Mouse (Mus musculus): ENCODE data around the gene Pqbp1.
"Not testable (repeated sequence)": the region's sequence is repeated elsewhere in the genome, so short reads cannot be mapped to it uniquely, and the experiment has no call there.

Gene Pqbp1

DNA sequence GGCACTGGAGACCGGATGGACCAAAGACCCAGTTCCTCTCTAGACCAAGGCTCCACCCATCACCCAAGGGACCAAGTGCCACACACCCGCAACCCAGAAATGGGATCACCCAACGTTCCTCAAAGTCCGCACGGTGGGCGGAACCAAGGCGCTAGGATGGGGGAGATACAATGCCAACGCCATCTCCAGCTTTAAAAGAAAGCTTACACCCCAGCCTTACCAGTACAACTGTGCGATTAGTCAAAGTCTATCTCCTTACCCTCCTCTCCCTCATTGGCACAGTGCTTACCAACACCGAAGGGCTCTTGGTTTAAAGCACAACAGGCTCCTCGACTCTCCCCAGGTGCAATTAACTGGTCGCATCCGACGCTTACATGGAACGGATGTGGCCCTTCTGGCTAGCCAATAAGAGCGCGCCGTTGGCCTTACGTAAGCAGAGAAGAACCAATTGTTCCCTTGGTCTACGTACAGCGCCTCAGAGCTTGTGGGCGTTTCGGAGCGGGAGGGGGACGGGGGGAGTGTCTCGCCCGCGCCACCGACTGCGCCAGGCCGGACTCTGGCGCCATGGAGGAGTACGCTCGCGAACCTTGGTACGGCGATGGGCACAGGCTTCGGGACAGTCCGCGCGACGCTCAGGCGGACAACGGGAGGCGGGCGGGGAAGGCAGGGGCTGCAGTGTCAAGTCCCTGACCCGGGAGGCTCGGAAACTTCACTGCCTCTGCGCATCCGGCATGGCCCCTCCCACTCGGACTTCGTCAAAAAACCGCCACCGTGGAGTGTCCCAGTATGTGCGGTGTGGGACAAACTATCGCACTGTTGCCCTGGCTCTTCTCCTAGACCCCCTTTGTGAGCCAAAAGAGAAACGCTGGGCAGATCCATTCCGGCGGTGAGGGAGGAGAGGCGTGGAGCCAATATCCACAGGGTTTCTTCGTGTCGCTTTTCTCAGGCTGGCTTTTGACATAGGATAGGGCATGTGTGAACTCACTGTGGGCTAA lies at the start of gene Pqbp1, which contains the start of gene Timm17b:
Pqbp1 (minus strand) TSS at position 390 of the 995 bp plus-strand sequence.
Timm17b (plus strand) TSS at position 478 of the 995 bp plus-strand sequence.
- DNase-seq (ENCODE audit: low read depth, low spot score): peak; percentile 98

GRCm38 (mm10) chrX:7947900-7948492 lies 48.9 kb upstream of the Pqbp1 start:
- DNase-seq (ENCODE audit: low read depth, low spot score): peak; percentile 98

- DNase-seq (ENCODE audit: low read depth, low spot score): no peak
Observed at GRCm38 (mm10) chrX:7947108-7947899, 48.2 kb upstream of the Pqbp1 start, which contains the start of gene Hdac6. Gene Hdac6 (minus strand): TSS chrX:7947889.

DNA sequence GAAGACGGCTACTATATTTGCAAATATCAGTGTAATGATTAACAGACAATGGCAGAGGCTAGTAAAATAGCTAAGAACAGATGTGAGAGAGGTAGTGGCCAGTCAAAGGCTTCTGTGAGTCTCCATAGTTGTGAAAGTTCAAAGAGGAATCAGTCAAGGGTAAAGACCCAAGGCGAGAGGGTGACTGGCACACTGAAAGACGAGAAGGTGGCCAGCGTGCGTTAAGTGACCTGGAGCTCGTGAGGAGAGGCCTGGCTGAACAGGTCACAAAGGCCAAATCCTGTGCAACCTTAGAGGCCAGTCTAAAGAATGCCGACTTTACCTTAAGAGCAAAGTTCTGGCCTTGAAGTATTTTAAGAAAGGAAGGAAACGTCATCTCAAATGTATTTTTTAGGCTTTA lies 46.5 kb upstream of the Pqbp1 start:
- no peak for DNase-seq (ENCODE audit: low read depth, low spot score)

DNA sequence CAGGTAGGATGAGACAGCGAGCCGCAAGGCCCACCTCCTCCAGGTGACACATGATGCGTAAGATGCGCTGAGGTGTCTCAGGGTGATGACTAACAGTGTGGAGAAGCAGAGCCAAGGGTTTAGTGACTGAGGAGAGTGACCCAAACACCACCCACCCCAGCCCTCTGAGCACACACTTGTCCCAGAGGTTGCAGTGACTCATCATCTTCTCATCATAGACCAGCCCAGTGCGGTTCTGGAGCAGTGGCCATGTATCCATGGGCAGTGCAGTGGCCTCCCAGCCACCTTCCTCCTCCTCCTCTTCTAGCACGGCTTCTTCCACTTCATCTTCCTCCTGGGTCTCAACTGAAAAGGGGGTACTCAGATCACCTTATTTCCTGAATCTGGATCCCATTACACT lies 38.6 kb upstream of the Pqbp1 start:
- DNase-seq (ENCODE audit: low read depth, low spot score): no peak

DNA sequence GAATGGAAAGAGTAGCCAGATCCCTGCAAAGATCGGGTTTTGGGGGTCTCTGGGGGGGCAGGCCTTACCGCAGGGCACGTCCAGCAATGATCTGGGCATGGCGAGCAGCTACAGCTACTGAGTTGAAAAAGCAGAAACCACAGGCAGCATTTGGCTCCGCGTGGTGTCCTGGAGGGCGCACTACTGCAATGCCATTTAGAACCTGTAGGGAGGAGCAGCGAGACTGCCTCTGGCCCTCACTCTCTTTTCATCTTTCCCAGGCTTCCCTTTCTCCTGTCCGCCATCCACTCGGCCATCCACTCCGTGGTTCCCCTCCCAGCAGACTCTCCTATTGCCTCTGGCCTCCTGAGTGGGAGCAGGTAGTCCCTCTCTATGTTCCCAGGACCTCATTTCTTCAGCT lies 37.8 kb upstream of the Pqbp1 start:
- DNase-seq (ENCODE audit: low read depth, low spot score): peak; percentile 10

DNA sequence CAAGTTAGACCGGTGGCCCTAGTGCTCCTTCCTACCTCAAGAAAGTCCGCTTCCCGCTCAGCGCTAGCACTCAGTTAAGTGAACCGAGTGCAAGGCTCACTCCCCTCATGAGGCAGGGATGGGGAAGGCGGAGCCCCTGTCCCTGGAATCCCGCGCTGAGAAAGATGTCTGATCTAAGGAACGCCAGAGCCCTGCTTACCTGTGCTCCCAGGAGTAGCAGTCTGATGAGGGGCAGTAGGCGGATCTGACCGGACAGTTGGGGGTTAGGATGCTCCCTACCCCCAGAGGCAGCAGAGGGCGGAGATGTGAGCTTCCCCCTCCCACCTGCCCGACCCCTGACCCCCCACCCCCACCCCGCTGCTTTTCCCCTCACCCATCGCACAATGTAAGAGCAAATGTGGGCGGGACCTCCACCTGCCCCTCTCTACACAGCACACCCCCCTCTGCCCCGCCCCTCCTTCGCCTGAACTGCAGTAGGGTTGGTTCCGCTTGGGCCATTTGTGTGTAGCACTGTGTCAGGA lies 29.3 kb upstream of the Pqbp1 start, which contains the start of gene Eras:
Eras (minus strand) TSS at position 338 of the 521 bp plus-strand sequence.
- no peak for DNase-seq (ENCODE audit: low read depth, low spot score)

- DNase-seq (ENCODE audit: low read depth, low spot score): no peak
Observed at GRCm38 (mm10) chrX:7927116-7927515, 28.0 kb upstream of the Pqbp1 start.

DNA sequence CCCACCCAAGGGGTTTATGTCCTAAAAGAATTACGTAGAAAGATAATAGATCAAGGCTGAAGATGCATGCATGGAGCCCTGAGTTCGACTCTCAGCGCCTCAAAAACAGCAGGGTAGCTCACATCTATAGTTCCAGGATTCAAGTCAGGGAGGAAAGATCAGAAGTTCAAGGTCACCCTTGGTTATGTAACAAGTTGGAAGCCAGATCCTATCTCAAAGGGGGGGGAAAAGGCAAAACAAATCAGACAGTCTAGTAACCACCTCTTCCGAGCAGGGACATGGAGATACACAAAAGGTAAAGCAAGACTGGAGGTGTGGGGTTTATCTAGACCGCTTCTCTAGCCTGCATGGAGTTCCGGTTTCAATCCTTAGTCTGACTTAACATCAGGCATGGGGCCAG lies 27.2 kb upstream of the Pqbp1 start:
- DNase-seq (ENCODE audit: low read depth, low spot score): no peak

DNA sequence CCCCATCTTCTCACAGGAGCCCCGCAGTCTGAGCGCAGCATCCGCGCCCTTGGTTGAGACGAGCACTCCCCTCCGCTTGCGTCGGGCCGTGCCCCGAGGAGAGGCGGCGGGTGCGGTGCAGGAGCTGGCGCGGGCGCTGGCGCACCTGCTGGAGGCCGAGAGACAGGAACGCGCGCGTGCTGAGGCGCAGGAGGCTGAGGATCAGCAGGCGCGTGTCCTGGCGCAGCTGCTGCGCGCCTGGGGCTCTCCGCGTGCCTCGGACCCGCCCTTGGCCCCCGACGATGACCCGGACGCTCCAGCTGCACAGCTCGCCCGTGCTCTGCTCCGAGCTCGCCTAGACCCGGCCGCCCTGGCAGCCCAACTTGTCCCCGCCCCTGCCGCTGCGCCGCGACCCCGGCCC lies 23.0 kb upstream of the Pqbp1 start:
- DNase-seq (ENCODE audit: low read depth, low spot score): peak; percentile 53

DNA sequence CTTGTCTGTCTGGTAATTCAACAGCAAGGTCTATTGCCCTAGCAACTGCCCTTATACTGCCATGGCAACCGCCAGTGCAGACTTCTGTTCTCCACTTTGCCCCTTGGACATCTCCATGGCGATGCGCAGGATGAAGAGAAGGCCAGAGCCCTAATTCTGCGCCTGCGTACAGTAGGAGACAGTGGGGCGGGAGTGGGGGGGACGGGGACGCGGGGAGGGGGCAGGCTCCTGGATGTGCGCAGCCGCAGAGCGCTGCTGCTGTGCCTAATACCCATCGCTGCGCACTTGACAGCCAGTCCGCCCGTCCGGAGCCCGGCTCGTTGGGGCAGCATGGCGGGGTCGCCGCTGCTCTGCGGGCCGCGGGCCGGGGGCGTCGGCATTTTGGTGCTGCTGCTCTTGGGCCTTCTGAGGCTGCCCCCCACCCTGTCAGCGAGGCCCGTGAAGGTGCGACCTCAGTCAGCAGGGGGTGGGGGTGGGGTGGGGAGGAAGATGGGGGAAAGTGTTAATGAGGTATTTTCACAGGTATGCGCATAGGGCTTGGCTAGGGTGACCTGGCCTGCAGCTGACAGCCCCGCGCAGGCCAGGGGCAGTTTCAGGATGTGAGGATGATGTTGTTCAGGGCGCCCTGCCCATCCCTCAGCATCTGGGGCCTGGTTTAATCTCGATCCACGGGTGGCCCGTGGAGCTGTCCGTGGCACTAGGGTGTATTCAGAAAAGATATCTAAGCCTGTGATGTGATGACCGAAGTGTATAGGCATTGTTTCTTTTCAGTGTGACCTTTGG lies 20.7 kb upstream of the Pqbp1 start, which contains the start of gene Pcsk1n:
Pcsk1n (plus strand) TSS at position 222 of the 783 bp plus-strand sequence.
- DNase-seq (ENCODE audit: low read depth, low spot score): peak; percentile 92

DNA sequence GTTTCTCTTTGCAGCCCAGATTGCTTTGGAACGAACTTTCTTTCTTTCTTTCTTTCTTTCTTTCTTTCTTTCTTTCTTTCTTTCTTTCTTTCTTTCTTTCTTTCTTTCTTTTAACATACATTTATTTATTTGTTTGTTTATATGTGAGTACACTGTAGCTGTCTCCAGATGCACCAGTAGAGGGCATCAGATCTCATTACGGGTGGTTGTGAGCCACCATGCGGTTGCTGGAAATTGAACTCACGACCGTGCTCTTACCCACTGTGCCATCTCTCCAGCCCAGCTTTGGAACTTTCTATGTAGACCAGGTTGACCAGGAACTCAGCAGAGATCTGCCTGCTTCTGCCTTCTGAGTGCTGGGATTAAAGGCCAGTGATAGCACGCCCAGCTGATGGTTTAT lies 18.9 kb upstream of the Pqbp1 start:
- DNase-seq (ENCODE audit: low read depth, low spot score): not testable (repeated sequence)

DNA sequence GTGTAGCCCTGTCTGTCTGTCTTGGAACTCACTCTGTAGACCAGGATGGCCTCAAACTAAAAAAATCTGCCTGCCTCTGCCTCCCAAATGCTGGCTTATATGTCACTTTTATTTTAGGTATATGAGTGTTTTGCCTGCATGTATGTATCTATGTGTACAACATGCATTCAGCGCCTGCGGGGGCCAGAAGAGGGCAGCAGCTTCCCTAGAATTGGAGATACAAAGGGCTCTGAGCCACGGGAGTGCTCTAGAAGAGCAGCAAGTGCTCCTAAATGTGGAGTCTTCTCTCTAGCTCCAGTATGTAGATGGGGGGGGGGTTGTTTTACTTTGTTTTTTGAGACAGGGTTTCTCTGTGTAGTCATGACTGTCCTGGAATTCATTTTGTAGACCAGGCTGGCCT lies 16.6 kb upstream of the Pqbp1 start:
- DNase-seq (ENCODE audit: low read depth, low spot score): peak; percentile 20

DNA sequence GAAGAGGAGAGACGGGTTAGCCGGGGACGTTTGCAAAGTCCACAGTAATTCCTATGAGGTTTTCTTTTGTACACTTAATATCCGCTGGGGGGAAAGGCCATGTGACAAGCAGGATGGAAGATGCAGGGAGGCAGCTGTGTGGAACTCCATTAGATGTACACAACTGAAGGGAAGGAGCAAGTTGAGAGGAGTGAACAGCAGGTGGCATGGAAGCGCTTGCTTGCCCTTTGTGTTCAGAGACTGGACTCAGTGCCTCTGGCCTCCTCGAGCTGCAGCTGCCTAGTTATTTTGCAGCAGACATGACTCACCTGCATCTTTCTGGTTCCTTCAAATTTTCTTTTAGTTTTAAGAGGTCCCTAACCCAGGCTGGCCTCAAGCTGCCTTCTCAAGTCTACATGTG lies 11.4 kb upstream of the Pqbp1 start:
- peak; percentile 30 for DNase-seq (ENCODE audit: low read depth, low spot score)

GRCm38 (mm10) chrX:7909242-7909641 lies 10.2 kb upstream of the Pqbp1 start, which contains the start of gene Gm10490:
Gene Gm10490 (plus strand): TSS chrX:7909542.
- DNase-seq (ENCODE audit: low read depth, low spot score): not testable (repeated sequence)

DNA sequence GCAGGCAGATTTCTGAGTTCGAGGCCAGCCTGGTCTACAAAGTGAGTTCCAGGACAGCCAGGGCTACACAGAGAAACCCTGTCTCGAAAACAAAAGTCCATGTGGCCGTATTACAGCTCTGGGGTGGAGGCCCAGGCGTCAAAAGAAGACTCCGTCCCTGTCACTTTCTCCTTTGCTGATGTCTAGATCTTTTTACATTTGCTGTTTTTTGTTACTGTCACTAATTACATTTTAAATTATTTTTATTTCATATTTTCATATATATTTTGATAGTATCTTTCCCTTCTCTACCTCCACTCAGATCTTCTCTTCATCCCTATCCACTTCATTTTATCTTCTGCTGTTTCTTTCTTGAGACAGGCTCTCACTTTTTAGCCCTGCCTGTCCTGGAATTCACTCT lies 8.7 kb upstream of the Pqbp1 start, which contains the start of gene Gm10491:
Gm10491 (minus strand) TSS at position 101 of the 400 bp plus-strand sequence.
- DNase-seq (ENCODE audit: low read depth, low spot score): no peak

DNA sequence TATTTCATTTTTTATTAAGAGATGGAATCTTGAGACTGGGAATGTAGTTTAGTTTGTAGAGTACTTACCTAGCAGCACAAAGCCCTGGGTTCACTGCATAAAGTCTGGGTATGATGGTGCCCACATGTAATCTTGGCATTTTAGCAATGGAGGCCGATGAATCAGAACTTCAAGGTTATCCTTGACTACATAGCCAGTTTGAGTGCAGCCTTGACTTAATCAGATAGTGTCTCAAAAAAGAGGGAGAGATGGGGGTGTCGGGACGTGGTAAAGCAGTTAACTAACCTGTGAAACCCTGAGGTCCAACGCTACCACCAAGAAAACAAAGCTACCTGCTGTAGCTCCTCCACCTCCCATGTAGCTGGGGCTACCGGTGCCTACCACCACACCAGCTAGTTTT lies 5.4 kb upstream of the Pqbp1 start:
- no peak for DNase-seq (ENCODE audit: low read depth, low spot score)

DNA sequence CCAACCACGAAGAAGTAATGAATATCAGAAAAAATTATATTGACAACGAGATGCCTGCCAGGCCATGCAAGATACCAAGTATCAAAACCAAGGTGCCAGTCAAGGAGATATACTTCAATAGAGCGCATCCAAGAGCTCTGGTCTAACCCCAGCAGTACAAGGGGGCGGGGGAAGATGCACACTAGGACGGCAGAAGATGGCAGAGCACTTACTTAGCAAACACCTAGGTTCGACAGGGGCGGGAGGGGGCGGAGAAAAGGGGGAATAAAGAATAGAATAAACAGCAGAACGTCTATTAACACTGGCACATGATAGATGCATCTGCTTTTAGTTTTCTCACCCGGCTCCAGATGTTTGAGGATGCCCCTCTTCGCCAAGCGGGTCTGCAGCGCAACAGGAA lies 858 bp downstream of the Pqbp1 start:
- peak; percentile 17 for DNase-seq (ENCODE audit: low read depth, low spot score)

DNA sequence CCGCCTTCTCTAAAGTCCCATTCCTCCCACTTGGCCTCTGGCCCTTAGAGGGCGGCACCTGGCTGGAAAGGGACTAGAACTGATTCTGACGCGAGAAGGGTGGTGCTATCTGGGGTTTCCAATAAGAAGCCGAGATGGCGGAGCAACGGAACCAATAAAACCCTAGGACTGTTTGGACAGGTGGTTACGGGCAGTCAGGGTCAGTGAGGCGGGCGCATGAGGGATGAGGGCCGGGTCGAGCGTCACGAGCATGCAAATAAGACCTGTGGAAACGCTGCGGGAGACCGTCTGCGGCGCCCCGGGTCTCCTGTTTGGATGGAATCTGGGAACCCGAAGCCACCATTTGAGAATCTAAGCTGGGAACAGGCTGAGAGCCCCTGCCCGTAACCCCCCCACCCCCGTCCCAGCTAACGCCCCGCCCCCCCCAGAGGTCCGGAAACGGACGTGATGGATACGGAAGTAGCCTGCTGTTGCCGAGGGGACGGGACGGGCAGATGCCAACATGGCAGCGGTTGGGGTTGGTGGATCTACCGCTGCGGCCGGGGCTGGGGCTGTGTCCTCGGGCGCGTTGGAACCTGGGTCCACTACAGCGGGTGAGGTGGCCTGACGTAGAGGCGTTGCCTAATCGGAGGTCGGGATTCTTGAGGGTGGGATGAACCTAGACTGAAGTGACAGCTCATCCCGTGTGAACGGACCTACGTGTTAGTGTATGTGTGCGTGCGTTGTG lies 15.1 kb downstream of the Pqbp1 start, which contains the start of gene Slc35a2:
Slc35a2 (plus strand) TSS at position 188 of the 727 bp plus-strand sequence.
- DNase-seq (ENCODE audit: low read depth, low spot score): peak; percentile 97

DNA sequence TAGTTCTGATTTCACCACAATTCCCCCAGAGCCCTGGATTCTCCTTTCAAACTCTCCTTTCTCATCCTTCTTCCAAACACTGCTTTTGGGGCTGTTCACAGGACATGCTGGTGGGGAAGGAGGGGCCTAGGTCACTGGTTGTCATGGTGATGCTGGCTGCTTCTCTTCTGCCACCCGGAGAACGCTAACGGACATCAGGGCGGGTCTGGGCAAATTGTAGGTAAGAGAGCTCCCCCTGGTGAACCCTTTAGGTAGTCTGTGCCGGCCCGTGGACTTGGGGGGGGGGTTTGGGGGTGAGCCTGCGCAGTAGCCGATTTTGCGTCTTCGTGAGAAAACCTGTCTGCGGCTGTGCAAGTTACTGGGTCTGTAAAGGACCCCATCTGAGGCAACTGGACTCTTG lies 19.2 kb downstream of the Pqbp1 start:
- peak; percentile 95 for DNase-seq (ENCODE audit: low read depth, low spot score)

All from brain, adult 2 months (tissue).